Mouse (Mus musculus) heart, postnatal 0 days (tissue): Measurements from ENCODE around the gene Wnt1. TPM values are rescaled to one million over a fixed set of nuclear protein-coding genes. Genes with fewer than 3 reads are reported as not detected.

Experiments
- ATAC-seq: fragments of 200-750 bp; cut with Nextera tagmentation; 2 replicates; pipeline ENCODE4 v1.8.0; 2017; ENCODE audit warnings: low read depth, moderate number of reproducible peaks, moderate library complexity; ENCODE audit not compliant: insufficient read depth
- DNase-seq: peaks from one replicate; pipeline ENCODE4 v3.0.0-alpha.2; 2016; ENCODE audit warnings: low spot score
- H3K27ac ChIP-seq: fragments of 300-500 bp; sonication (generic); 2 replicates; pipeline ENCODE4 v1.5.1; 2014; ENCODE audit warnings: low read depth, mild to moderate bottlenecking
- H3K27me3 ChIP-seq: fragments of 300-500 bp; sonication (generic); 2 replicates; pipeline ENCODE4 v1.6.1; 2014; ENCODE audit warnings: low read length, mixed read lengths; ENCODE audit not compliant: control insufficient read depth, insufficient read depth
- H3K36me3 ChIP-seq: fragments of 300-500 bp; sonication (generic); replicated peaks from 2 replicates; pipeline ENCODE4 v1.6.1; 2014; ENCODE audit warnings: low read length, mixed read lengths; ENCODE audit not compliant: control insufficient read depth, insufficient read depth
- H3K4me1 ChIP-seq: fragments of 300-500 bp; sonication (generic); 2 replicates; pipeline ENCODE4 v1.6.1; 2014; ENCODE audit warnings: antibody characterized with exemption; ENCODE audit not compliant: control insufficient read depth, insufficient read depth
- H3K4me2 ChIP-seq: fragments of 300-500 bp; sonication (generic); 2 replicates; pipeline ENCODE4 v1.6.1; 2014; ENCODE audit warnings: low read depth, mild to moderate bottlenecking, low read length, moderate library complexity
- H3K4me3 ChIP-seq: fragments of 300-500 bp; sonication (generic); 2 replicates; pipeline ENCODE4 v1.5.1; 2014; ENCODE audit warnings: low read depth, low read length
- H3K9ac ChIP-seq: fragments of 300-500 bp; sonication (generic); replicated peaks from 2 replicates; pipeline ENCODE4 v1.6.1; 2014; ENCODE audit warnings: low read depth, low read length, mixed read lengths
- H3K9me3 ChIP-seq: fragments of 300-500 bp; sonication (generic); replicated peaks from 2 replicates; pipeline ENCODE4 v1.6.1; 2016; ENCODE audit warnings: low read length; ENCODE audit not compliant: control insufficient read depth
- CTCF ChIP-seq: IDR thresholded peaks from 2 replicates; pipeline ENCODE4 v1.5.1; 2016; ENCODE audit warnings: antibody characterized with exemption, control low read depth, low read depth
- EP300 ChIP-seq: IDR thresholded peaks from 2 replicates; pipeline ENCODE4 v1.6.1; 2016; ENCODE audit warnings: antibody characterized with exemption, low read depth
- WGBS: fragments of 180-500 bp; shearing (Covaris S2); extraction: QIAGEN DNeasy Blood & Tissue Kit; methylation state at CpG from one replicate; pipeline ENCODE4 v1.1.7; 2014; 5-methylcytosine and 5-hydroxymethylcytosine counted together
- polyA plus RNA-seq: library from polyadenylated mRNA; unstranded; fragments of >200 nt; fragmentation: Nextera tagmentation; extraction: Ambion mirVana; gene quantifications from 2 replicates; pipeline ENCODE4 v1.2.1, GENCODE M21; 2015
- total RNA-seq: library from RNA; depleted of rRNA; stranded (reverse); fragments of >200 nt; gene quantifications from 2 replicates; pipeline ENCODE4 v1.2.3, GENCODE M21; 2014; ENCODE audit warnings: low replicate concordance; rRNA removed

Wnt1 gene
- total and polyA plus RNA-seq, 2 experiments from 2014 or later = not detected

GRCm38 (mm10) chr15:98839671-98840585 lies 50.3 kb downstream of the Wnt1 start:
- 93% methylated on average over 30 of the region's 30 CpGs for WGBS
- Histone ChIP-seq H3K4me1 (no peaks in the 10 kb centered on the region), H3K4me2 (no peak overlapping the region), H3K36me3 (peaks cover 100% of the 10 kb centered on the region), H3K9me3 (no peaks in the 10 kb centered on the region), H3K4me3 (no peak overlapping the region), H3K27me3 (no peaks in the 10 kb centered on the region), H3K9ac (no peak overlapping the region), H3K27ac (no peak overlapping the region)
- DNase-seq (no peak), ATAC-seq (no peak)
- TF ChIP-seq EP300 (no peak), CTCF (no peak)

Other genes starting within 250 kb of the Wnt1 start
- gene Ccnt1, start 218.9 kb upstream of the Wnt1 start, total RNA-seq = 20.0 and 32.8 TPM in 2 replicates
- gene Ccnt1, start 218.9 kb upstream of the Wnt1 start, polyA plus RNA-seq = 21.4 and 22.3 TPM in 2 replicates
- gene 4930415O20Rik, start 218.9 kb upstream of the Wnt1 start, total RNA-seq = not detected in 2 replicates
- gene 4930415O20Rik, start 218.9 kb upstream of the Wnt1 start, polyA plus RNA-seq = 0.30 TPM in 1 of 2 replicates, not detected in the other
- 200 and 216 TPM in 2 replicates for gene Adcy6, start 179.8 kb upstream of the Wnt1 start, total RNA-seq
- gene Adcy6, start 179.8 kb upstream of the Wnt1 start, polyA plus RNA-seq = 29.2 and 33.5 TPM in 2 replicates
- gene Cacnb3, start 159.0 kb upstream of the Wnt1 start, total RNA-seq = 15.6 and 19.4 TPM in 2 replicates
- 5.7 and 6.1 TPM in 2 replicates for gene Cacnb3, start 159.0 kb upstream of the Wnt1 start, polyA plus RNA-seq
- 25.1 and 32.7 TPM in 2 replicates for gene Ddx23, start 127.0 kb upstream of the Wnt1 start, total RNA-seq
- gene Ddx23, start 127.0 kb upstream of the Wnt1 start, polyA plus RNA-seq = 11.8 and 12.9 TPM in 2 replicates
- gene Rnd1, start 112.4 kb upstream of the Wnt1 start, total RNA-seq = 7.1 and 13.0 TPM in 2 replicates
- 1.0 and 1.1 TPM in 2 replicates for gene Rnd1, start 112.4 kb upstream of the Wnt1 start, polyA plus RNA-seq
- 0.77 TPM in 1 of 2 replicates, not detected in the other for gene Ccdc65, start 81.7 kb upstream of the Wnt1 start, total RNA-seq
- gene Ccdc65, start 81.7 kb upstream of the Wnt1 start, polyA plus RNA-seq = 0.25 and 0.86 TPM in 2 replicates
- gene Fkbp11, start 61.7 kb upstream of the Wnt1 start, total RNA-seq = 4.3 and 26.7 TPM in 2 replicates
- gene Fkbp11, start 61.7 kb upstream of the Wnt1 start, polyA plus RNA-seq = 21.7 and 22.0 TPM in 2 replicates
- gene Arf3, start 26.6 kb upstream of the Wnt1 start, total RNA-seq = 27.6 and 28.7 TPM in 2 replicates
- gene Arf3, start 26.6 kb upstream of the Wnt1 start, polyA plus RNA-seq = 15.9 and 17.3 TPM in 2 replicates
- not detected in 2 replicates for gene Wnt10b, start 11.7 kb upstream of the Wnt1 start, total RNA-seq
- 0.07 TPM in 1 of 2 replicates, not detected in the other for gene Wnt10b, start 11.7 kb upstream of the Wnt1 start, polyA plus RNA-seq
- gene Ddn, start 19.6 kb downstream of the Wnt1 start, total RNA-seq = 1.4 and 1.9 TPM in 2 replicates
- gene Ddn, start 19.6 kb downstream of the Wnt1 start, polyA plus RNA-seq = 0.11 TPM in 2 replicates
- gene Prkag1, start 41.7 kb downstream of the Wnt1 start, total RNA-seq = 115 and 134 TPM in 2 replicates
- 113 and 114 TPM in 2 replicates for gene Prkag1, start 41.7 kb downstream of the Wnt1 start, polyA plus RNA-seq
- 31.6 and 34.4 TPM in 2 replicates for gene Kmt2d, start 81.3 kb downstream of the Wnt1 start, total RNA-seq
- gene Kmt2d, start 81.3 kb downstream of the Wnt1 start, polyA plus RNA-seq = 5.5 and 6.0 TPM in 2 replicates
- 7.5 and 12.6 TPM in 2 replicates for gene Rhebl1, start 104.7 kb downstream of the Wnt1 start, total RNA-seq
- 4.0 and 4.1 TPM in 2 replicates for gene Rhebl1, start 104.7 kb downstream of the Wnt1 start, polyA plus RNA-seq
- 4.4 and 4.8 TPM in 2 replicates for gene Dhh, start 108.7 kb downstream of the Wnt1 start, total RNA-seq
- 1.7 TPM in 2 replicates for gene Dhh, start 108.7 kb downstream of the Wnt1 start, polyA plus RNA-seq
- 25.5 and 28.2 TPM in 2 replicates for gene Lmbr1l, start 128.4 kb downstream of the Wnt1 start, total RNA-seq
- gene Lmbr1l, start 128.4 kb downstream of the Wnt1 start, polyA plus RNA-seq = 8.0 and 9.6 TPM in 2 replicates
- gene Tuba1b, start 144.7 kb downstream of the Wnt1 start, total RNA-seq = 2,330 and 2,912 TPM in 2 replicates
- gene Tuba1b, start 144.7 kb downstream of the Wnt1 start, polyA plus RNA-seq = 608 and 611 TPM in 2 replicates
- 78.3 and 158 TPM in 2 replicates for gene Gm49450, start 163.7 kb downstream of the Wnt1 start, total RNA-seq
- not detected in 2 replicates for gene Gm49450, start 163.7 kb downstream of the Wnt1 start, polyA plus RNA-seq
- 1,016 and 1,136 TPM in 2 replicates for gene Tuba1a, start 163.8 kb downstream of the Wnt1 start, total RNA-seq
- gene Tuba1a, start 163.8 kb downstream of the Wnt1 start, polyA plus RNA-seq = 404 and 408 TPM in 2 replicates
- gene Tuba1c, start 240.0 kb downstream of the Wnt1 start, total RNA-seq = 309 and 399 TPM in 2 replicates
- gene Tuba1c, start 240.0 kb downstream of the Wnt1 start, polyA plus RNA-seq = 73.8 and 97.1 TPM in 2 replicates